Mouse (Mus musculus) lung, postnatal 0 days (tissue): ENCODE data around the gene Ccl7.

ENCODE experiments used
- CTCF ChIP-seq: IDR thresholded peaks from 2 replicates; pipeline ENCODE4 v1.5.1; 2016; ENCODE audit warnings: antibody characterized with exemption, mild to moderate bottlenecking
- EP300 ChIP-seq: IDR thresholded peaks from 2 replicates; pipeline ENCODE4 v1.6.1; 2016; ENCODE audit warnings: antibody characterized with exemption, mild to moderate bottlenecking, control low read depth

DNA sequence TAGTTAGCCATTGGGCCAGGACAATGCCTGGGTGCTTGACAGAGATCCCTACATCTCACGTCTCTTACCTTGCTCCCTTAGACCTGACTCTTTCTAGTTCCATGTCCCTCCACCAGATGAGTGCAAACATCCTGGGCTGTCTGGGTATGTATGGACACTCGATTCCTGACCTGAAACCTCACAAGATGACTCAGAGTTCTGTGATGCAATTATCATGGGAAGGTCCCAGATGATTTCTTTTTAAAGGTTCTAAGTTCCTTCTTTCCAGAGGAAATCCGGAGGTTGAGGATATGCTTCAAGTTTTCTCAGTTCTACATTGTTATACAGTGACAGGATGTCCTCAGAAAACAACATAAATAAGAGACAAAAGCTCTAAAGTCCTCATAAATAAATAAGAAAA, 35.4 kb downstream of the Ccl7 start:
- TF ChIP-seq CTCF: no peak
- TF ChIP-seq EP300: no peak
